Mouse (Mus musculus) ES-E14 (cell line): Measurements from ENCODE around the gene Vps41.

Experiments used
- HCFC1 ChIP-seq: IDR thresholded peaks from 2 replicates; pipeline ENCODE4 v1.6.1; 2012; ENCODE audit warnings: low read length, inconsistent platforms, borderline replicate concordance; ENCODE audit not compliant: insufficient read depth
- ZNF384 ChIP-seq: IDR thresholded peaks from 2 replicates; pipeline ENCODE4 v1.6.1; 2012; ENCODE audit warnings: low read depth, low read length, inconsistent platforms

GRCm38 (mm10) chr13:18859389-18859788, 142.3 kb downstream of the Vps41 start:
- TF ChIP-seq ZNF384 (no peak), HCFC1 (no peak)
